Mouse (Mus musculus): Measurements from ENCODE around the gene Brwd1. TPM values are rescaled to one million over a fixed set of nuclear protein-coding genes. Genes with fewer than 3 reads are reported as not detected.
"Not testable (repeated sequence)": the region's sequence is repeated elsewhere in the genome, so short reads cannot be mapped to it uniquely, and the experiment has no call there.

Brwd1 gene
- polyA plus RNA-seq, 1 experiment from 2014 or later, result 208 TPM

DNA sequence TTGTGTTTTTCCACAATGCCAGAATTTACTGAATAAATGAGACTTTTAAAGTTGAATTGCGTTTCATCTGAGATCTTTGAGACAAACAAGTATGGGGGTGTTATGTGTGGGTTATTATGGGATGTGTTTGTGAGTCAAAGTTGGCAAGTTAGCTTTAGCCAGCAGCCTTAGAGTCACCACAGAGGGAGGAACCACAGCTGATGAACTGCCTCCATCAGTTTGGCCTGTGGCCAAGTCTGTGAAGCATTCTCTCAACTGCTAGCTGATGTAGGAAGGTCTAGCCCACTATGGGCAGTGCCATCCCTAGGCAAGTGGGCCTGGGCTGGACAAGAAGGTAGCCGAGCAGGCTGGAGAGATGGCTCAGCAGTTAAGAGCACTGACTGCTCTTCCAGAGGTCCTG lies 111.5 kb downstream of the Brwd1 start:
- Histone ChIP-seq H3K36me3 (ENCODE audit: control insufficient read depth, insufficient read depth, low read length) (no peaks in the 10 kb centered on the region), H3K9ac (ENCODE audit: low read depth, low read length) (no peak overlapping the region), H3K9me3 (ENCODE audit: control insufficient read depth, low read length) (no peaks in the 10 kb centered on the region), H3K4me1 (ENCODE audit: control insufficient read depth, insufficient read depth, low read depth, low read length) (no peaks in the 10 kb centered on the region), H3K27ac (ENCODE audit: low read depth, low read length) (no peak overlapping the region), H3K4me2 (ENCODE audit: low read length) (no peak overlapping the region), H3K4me3 (ENCODE audit: low read length) (no peak overlapping the region), H3K27me3 (replicated peaks; ENCODE audit: control insufficient read depth, insufficient read depth, low read length) (no peaks in the 10 kb centered on the region)
- ATAC-seq, result no peak
- WGBS, result 88% methylated on average over 2 of the region's 2 CpGs

DNA sequence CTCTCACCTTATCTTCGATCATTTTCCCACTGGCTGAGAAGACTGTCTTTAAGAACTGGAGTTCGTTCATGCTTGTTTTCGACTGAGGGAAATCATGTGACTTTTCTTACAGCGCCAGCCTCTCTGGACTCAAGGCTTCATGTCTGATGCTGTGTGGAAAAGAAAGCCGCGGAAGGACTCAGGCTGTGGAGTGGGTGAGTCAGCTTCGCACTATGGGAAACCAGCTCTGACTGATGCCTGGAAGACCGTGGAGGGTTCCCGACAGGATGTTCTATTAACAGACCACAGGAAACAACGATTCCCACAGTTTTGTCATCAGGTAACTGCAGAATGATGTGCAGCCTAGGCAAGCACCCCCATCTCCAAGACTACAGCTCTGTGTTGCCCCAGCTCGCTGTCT lies 114.9 kb downstream of the Brwd1 start:
- ATAC-seq, result no peak
- no peak overlapping the region for H3K4me3 ChIP-seq (ENCODE audit: low read length)
- no peaks in the 10 kb centered on the region for H3K36me3 ChIP-seq (ENCODE audit: control insufficient read depth, insufficient read depth, low read length)
- no peak overlapping the region for H3K27ac ChIP-seq (ENCODE audit: low read depth, low read length)
- no peaks in the 10 kb centered on the region for H3K9me3 ChIP-seq (ENCODE audit: control insufficient read depth, low read length)
- no peaks in the 10 kb centered on the region for H3K4me1 ChIP-seq (ENCODE audit: control insufficient read depth, insufficient read depth, low read depth, low read length)
- H3K4me2 ChIP-seq (ENCODE audit: low read length), result no peak overlapping the region
- no peaks in the 10 kb centered on the region for H3K27me3 ChIP-seq (replicated peaks; ENCODE audit: control insufficient read depth, insufficient read depth, low read length)
- WGBS, result 85% methylated on average over 11 of the region's 11 CpGs
- H3K9ac ChIP-seq (ENCODE audit: low read depth, low read length), result no peak overlapping the region

DNA sequence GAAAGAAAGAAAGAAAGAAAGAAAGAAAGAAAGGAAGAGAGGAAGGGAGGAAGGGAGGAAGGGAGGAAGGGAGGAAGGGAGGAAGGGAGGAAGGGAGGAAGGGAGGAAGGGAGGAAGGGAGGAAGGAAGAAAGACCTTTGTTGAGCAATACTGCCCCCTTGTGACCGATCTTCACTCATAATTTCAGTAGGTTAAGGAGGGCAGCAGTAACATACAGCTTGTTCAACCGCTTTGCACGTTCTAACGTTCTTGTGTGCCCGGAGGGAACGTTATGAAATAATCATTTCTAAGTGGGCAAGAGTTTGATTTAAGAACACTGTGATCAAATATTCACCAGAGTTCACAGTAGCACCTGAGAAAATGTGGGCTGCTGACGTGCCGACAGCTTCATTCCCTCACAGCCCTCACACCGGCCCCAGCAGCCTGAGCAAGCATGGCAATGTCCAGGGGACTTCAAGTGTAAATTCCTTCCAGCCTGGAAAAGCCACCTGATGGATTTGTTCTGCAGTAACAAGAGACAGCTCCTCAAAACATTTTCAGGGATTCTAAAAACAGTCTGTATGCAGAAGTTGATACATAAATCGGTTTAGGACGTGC lies 117.8 kb downstream of the Brwd1 start:
- Histone ChIP-seq H3K4me3 (ENCODE audit: low read length) (no peak overlapping the region), H3K36me3 (ENCODE audit: control insufficient read depth, insufficient read depth, low read length) (no peaks in the 10 kb centered on the region), H3K4me2 (ENCODE audit: low read length) (no peak overlapping the region), H3K27ac (ENCODE audit: low read depth, low read length) (no peak overlapping the region), H3K27me3 (replicated peaks; ENCODE audit: control insufficient read depth, insufficient read depth, low read length) (no peaks in the 10 kb centered on the region), H3K9ac (ENCODE audit: low read depth, low read length) (no peak overlapping the region), H3K9me3 (ENCODE audit: control insufficient read depth, low read length) (no peaks in the 10 kb centered on the region), H3K4me1 (ENCODE audit: control insufficient read depth, insufficient read depth, low read depth, low read length) (no peaks in the 10 kb centered on the region)
- WGBS, result 58% methylated on average over 11 of the region's 11 CpGs
- no peak for ATAC-seq

DNA sequence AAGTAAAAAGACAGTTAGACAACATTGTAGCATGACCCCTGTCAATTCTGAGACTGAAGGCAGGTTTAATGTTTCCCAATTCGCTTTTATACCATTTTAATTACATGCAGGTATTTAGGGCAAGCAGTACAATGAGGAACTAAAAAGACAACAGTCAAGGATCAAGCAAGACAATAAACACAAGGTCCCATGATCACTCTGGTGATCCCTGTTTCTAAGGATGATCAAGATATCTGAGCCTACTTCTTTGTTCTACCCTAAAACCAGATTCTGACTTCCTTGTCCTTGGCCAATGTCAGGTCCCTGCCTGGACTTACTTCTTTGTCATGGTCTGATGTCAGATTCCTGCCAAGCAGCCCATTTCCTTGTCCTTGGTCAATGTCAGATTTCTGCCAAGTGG lies 120.8 kb downstream of the Brwd1 start:
- H3K36me3 ChIP-seq (ENCODE audit: control insufficient read depth, insufficient read depth, low read length); H3K9ac ChIP-seq (ENCODE audit: low read depth, low read length); H3K4me2 ChIP-seq (ENCODE audit: low read length); ATAC-seq; H3K27ac ChIP-seq (ENCODE audit: low read depth, low read length); H3K4me3 ChIP-seq (ENCODE audit: low read length); H3K9me3 ChIP-seq (ENCODE audit: control insufficient read depth, low read length); H3K4me1 ChIP-seq (ENCODE audit: control insufficient read depth, insufficient read depth, low read depth, low read length); H3K27me3 ChIP-seq (replicated peaks; ENCODE audit: control insufficient read depth, insufficient read depth, low read length): not testable (repeated sequence)
- 71% methylated on average over 1 of the region's 1 CpGs for WGBS

DNA sequence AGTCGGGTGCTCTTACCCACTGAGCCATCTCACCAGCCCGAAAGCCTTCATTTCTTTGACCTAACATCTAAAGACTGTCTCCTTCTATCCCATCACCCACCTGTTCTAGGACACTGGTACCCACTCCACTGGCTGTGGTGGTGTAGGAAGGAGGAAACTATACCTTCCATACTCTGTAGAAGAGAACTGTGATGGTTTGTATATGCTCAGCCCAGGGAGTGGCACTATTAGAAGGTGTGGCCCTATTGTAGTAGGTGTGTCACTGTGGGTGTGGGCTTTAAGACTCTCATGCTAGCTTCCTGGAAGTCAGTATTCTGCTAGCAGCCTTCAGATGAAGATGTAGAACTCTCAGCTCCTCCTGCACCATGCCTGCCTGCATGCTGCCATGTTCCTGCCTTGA lies 121.6 kb downstream of the Brwd1 start:
- WGBS, result 97% methylated on average over 2 of the region's 2 CpGs
- H3K36me3 ChIP-seq (ENCODE audit: control insufficient read depth, insufficient read depth, low read length); H3K27ac ChIP-seq (ENCODE audit: low read depth, low read length); H3K9me3 ChIP-seq (ENCODE audit: control insufficient read depth, low read length); H3K4me3 ChIP-seq (ENCODE audit: low read length); H3K9ac ChIP-seq (ENCODE audit: low read depth, low read length); H3K4me1 ChIP-seq (ENCODE audit: control insufficient read depth, insufficient read depth, low read depth, low read length); H3K27me3 ChIP-seq (replicated peaks; ENCODE audit: control insufficient read depth, insufficient read depth, low read length); H3K4me2 ChIP-seq (ENCODE audit: low read length); ATAC-seq: not testable (repeated sequence)

DNA sequence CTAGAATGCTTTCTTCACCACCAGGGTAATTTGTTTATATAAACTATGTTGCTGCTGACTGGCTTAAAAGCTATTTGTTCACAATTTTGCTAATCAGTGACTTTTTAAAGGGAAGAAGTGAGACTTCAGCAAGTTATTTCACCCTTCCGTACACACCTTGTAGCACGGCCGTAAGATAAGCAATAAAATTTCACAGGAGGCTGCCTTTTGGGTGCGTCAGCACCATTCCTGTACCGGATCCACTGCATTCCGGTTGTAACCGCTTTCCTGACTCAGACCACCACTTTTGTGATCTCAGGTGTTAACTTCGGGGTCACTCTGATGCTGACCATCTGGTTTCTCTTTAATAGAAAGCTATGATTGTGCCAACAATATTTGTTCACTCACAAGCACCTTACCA lies 124.2 kb downstream of the Brwd1 start:
- no peaks in the 10 kb centered on the region for H3K4me1 ChIP-seq (ENCODE audit: control insufficient read depth, insufficient read depth, low read depth, low read length)
- H3K27me3 ChIP-seq (replicated peaks; ENCODE audit: control insufficient read depth, insufficient read depth, low read length), result no peaks in the 10 kb centered on the region
- no peak overlapping the region for H3K9ac ChIP-seq (ENCODE audit: low read depth, low read length)
- H3K4me3 ChIP-seq (ENCODE audit: low read length), result no peak overlapping the region
- no peak for ATAC-seq
- H3K36me3 ChIP-seq (ENCODE audit: control insufficient read depth, insufficient read depth, low read length), result no peaks in the 10 kb centered on the region
- H3K9me3 ChIP-seq (ENCODE audit: control insufficient read depth, low read length), result no peaks in the 10 kb centered on the region
- no peak overlapping the region for H3K4me2 ChIP-seq (ENCODE audit: low read length)
- 92% methylated on average over 8 of the region's 8 CpGs for WGBS
- no peak overlapping the region for H3K27ac ChIP-seq (ENCODE audit: low read depth, low read length)

DNA sequence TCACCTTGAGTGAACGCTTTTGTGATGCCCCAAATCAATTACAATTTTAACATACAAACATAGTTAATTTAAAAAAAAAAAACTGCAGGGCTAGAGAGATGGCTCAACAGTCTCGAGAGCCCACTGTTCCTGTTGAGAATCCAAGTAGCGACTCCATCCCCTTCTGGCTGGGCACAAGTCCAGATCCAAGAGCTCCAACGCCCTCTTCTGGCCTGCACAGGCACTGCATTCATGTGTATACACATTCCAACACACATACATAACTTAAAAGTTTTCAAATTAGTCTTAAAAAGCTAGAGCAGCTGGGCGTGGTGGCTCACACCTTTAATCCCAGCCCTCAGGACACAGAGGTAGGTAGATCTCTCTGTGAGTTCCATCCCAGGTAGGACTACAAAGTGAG lies 125.7 kb downstream of the Brwd1 start:
- no peak overlapping the region for H3K4me2 ChIP-seq (ENCODE audit: low read length)
- H3K36me3 ChIP-seq (ENCODE audit: control insufficient read depth, insufficient read depth, low read length), result no peaks in the 10 kb centered on the region
- ATAC-seq, result no peak
- 72% methylated on average over 5 of the region's 5 CpGs for WGBS
- H3K4me1 ChIP-seq (ENCODE audit: control insufficient read depth, insufficient read depth, low read depth, low read length), result no peaks in the 10 kb centered on the region
- H3K27ac ChIP-seq (ENCODE audit: low read depth, low read length), result no peak overlapping the region
- H3K27me3 ChIP-seq (replicated peaks; ENCODE audit: control insufficient read depth, insufficient read depth, low read length), result no peaks in the 10 kb centered on the region
- H3K4me3 ChIP-seq (ENCODE audit: low read length), result no peak overlapping the region
- no peaks in the 10 kb centered on the region for H3K9me3 ChIP-seq (ENCODE audit: control insufficient read depth, low read length)
- H3K9ac ChIP-seq (ENCODE audit: low read depth, low read length), result no peak overlapping the region

DNA sequence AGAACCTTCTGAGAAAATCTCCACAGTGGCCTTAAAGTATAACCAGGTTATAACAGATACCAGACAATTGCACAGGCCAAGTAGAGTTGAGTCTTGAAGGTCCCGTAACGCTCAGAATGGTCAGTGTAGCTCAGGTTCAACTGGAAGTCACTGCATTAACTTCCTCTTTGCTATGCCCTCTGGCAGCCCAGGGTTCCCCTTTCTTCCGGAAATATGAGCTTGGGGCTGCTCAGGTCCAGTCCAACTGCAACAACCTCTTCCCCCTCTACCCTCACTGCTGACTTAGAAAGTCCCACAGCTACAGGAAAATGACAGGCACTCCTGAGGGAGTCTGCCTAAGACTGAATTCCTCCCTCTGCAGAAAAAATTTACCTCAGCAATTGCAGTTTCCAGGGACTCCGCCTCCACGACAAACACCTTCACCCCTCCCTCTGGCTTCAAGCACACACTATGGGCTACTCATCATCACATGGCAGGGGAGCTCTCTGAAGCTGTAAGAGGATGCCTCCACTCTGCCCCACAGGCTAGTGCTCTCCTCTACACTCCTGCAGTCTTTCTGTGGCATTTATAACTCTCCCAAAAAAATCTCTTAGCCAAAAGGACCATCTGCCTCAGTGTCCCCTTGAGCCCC lies 126.5 kb downstream of the Brwd1 start:
- WGBS, result 84% methylated on average over 5 of the region's 5 CpGs
- no peak for ATAC-seq

DNA sequence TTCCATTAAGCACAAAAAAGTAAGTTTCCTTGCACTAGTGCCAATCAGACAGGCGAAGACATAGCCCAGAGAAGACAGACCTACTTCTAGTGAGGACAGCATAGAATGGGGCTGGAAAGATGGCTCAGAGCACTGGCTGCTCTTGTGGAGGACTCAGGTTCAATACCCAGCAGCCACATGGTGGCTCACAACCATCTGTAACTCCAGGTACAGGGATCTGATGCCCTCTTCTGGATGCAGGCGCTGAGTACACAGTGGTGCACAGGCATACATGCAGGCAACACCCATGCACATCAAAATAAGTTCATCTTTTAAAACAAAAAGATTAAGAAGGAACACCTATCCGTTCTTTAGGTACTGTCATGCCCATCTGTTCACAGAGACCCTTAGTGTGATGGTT lies 128.0 kb downstream of the Brwd1 start:
- H3K9ac ChIP-seq (ENCODE audit: low read depth, low read length), result no peak overlapping the region
- H3K4me1 ChIP-seq (ENCODE audit: control insufficient read depth, insufficient read depth, low read depth, low read length), result no peaks in the 10 kb centered on the region
- 79% methylated on average over 3 of the region's 3 CpGs for WGBS
- ATAC-seq, result no peak
- no peak overlapping the region for H3K4me3 ChIP-seq (ENCODE audit: low read length)
- no peaks in the 10 kb centered on the region for H3K36me3 ChIP-seq (ENCODE audit: control insufficient read depth, insufficient read depth, low read length)
- no peak overlapping the region for H3K27ac ChIP-seq (ENCODE audit: low read depth, low read length)
- H3K9me3 ChIP-seq (ENCODE audit: control insufficient read depth, low read length), result no peaks in the 10 kb centered on the region
- no peaks in the 10 kb centered on the region for H3K27me3 ChIP-seq (replicated peaks; ENCODE audit: control insufficient read depth, insufficient read depth, low read length)
- H3K4me2 ChIP-seq (ENCODE audit: low read length), result no peak overlapping the region

More for the DNA sequence above, 126.5 kb downstream of the Brwd1 start:
- H3K36me3 ChIP-seq (ENCODE audit: control insufficient read depth, insufficient read depth, low read length), result no peaks in the 10 kb centered on the region
- no peaks in the 10 kb centered on the region for H3K9me3 ChIP-seq (ENCODE audit: control insufficient read depth, low read length)
- no peak overlapping the region for H3K9ac ChIP-seq (ENCODE audit: low read depth, low read length)
- H3K4me1 ChIP-seq (ENCODE audit: control insufficient read depth, insufficient read depth, low read depth, low read length), result no peaks in the 10 kb centered on the region
- H3K4me2 ChIP-seq (ENCODE audit: low read length), result no peak overlapping the region
- H3K4me3 ChIP-seq (ENCODE audit: low read length), result no peak overlapping the region
- no peak overlapping the region for H3K27ac ChIP-seq (ENCODE audit: low read depth, low read length)
- H3K27me3 ChIP-seq (replicated peaks; ENCODE audit: control insufficient read depth, insufficient read depth, low read length), result no peaks in the 10 kb centered on the region
